Mouse (Mus musculus): Measurements from ENCODE around the gene Rxfp3.
A peak's percentile ranks its signal among the peaks of the same experiment; 100 is the strongest.

The Rxfp3 gene

DNA sequence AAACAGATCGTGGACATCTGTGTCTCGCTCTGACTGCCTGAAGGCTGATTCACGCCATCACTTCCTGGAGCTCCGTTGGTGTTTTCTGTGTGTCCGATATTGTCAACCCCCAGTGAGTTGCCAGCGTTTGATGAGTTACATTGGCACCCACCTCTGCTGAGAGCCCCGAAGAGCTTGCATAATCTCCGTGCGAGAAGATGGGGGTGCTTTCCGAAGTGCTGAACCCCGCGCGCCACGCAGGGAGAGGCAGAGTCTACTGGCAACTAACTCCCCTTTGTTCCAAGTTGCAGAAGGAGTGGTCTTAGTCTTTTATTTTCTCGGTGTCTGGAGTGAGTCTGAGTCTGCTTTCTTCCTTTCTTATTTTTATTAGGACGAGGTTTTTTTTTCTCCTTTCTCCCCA is at the start of gene Rxfp3:
Gene Rxfp3, minus strand, starts transcription at position 281 of the 400 bp plus-strand sequence.
- DNase-seq (ENCODE audit: low read depth): no peak

DNA sequence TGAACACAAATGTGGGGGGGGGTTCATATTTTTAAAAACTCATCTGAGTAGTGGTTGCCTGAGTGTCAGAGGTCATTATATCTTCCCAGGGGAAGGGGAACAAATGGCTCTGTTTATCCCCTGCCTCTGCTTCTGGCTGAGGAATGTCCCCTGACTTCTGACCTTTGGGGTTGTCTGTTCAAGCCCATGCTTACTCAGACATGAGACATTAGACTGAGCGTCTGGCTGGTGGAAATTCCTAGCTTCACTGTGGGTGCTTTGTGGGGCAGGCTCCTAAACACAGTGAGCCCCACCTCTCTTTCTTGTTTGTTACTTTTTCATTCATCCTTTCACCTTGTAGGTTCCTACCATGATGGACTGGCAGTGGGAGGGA is 47.2 kb upstream of the Rxfp3 start:
- DNase-seq (ENCODE audit: low read depth): no peak

DNA sequence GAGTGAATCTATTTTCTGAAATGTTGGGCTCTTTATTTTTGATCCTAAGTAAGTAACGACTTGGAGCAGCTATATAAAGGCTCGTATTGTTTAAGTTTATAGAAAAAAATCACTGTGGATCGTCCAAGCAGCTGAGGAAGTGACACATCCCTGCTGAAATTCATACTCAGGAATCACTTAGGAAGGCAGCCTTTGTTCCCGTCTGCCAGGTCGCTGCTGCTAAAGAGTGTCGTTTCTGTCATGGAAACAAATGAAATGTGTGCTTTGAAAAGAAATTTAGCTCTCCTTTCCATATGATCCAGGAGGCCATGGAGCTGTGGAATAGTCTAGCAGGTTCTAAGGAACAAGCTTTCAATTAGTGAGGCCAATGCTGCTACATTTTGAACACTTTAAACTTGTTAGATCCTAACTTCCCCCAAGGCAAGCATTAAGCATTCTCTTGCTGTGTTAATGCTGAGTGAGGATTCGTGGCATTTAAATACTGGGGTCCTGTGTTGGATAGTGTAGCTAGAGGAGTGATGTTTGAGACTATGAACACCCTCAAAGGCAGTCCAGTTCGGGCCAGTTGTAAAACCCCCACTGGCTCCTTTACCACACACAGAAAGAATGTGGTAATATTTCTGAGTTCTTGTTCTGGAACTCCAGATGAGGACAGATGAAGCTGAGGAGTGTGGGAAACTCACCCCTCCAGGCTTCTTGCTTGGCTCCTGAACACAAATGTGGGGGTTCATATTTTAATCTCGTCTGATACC is 46.6 kb upstream of the Rxfp3 start:
- no peak for DNase-seq (ENCODE audit: low read depth)

DNA sequence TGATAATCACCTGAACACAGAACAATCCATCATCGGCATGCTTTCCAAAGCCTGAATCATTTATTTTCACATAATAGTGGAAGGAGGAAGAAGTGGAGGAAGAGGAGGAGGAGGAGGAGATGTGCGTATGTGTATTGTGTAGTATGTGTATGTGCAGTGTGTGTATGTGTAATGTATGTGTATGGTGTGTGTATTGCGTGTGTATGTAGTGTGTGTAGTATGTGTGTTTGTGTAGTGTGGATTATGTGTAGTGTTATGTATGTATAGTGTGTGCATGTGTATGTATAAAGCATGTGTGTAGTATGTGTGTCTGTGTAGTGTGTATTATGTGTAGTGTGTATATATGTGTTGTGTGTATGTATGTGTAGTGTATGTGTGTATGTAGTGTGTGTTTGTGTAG is 45.9 kb upstream of the Rxfp3 start:
- no peak for DNase-seq (ENCODE audit: low read depth)

DNA sequence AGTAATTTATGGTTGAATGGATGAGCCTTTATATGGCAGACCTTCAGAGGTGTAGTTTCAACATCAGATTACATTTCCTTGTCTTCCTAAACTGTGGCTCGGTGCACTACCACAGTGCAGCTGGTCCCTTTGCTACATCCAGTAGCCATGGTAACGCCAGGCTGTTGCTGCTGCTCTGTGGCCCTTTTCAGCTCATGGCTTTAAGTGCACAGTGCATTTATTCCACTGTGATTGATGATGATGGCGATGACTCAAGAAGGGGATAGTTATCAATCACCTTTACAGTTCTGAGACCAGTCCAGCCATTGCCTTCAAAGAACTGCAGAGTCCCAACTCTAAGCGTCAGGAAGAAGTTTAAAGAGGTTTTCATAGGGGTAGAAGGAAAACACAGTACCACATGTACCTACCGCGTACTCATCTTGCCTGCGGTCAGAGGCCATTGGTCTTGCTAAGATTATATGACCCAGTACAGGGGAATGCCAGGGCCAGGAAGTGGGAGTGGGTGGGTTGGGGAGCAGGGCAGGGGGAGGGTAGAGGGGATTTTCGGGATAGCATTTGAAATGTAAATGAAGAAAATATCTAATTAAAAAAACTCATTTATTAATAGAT is 45.3 kb upstream of the Rxfp3 start:
- no peak for DNase-seq (ENCODE audit: low read depth)

DNA sequence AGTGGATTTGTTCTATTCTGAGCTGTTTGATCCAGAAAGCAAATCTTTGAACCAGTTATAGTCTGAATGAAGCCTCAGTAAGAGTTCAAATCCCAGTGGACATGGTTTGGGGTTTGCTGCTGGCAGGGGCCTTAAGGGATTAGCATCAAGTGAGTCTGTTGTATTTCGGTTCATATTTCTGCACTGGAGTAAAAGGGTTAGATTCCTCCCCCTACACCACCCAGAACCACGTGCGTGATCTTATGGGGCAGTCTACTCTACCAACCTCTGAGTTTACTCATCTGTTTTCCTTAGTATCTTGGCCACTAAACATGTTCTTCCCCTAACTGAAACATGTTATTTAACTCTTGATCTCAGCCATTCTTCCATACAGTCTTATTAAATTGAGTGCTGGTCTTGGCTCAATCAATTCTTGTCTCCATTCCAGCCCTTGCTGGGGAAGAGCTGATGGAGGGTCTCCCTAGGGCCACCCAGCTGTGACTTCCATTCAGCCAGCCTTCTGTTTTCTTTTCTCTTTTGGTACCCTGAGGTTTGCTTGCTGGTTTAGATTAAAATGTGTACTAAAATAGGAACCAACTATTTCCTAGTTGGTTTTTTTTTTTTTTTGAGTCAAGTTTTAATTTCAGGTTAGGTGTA is 38.1 kb upstream of the Rxfp3 start:
- DNase-seq (ENCODE audit: low read depth): no peak

DNA sequence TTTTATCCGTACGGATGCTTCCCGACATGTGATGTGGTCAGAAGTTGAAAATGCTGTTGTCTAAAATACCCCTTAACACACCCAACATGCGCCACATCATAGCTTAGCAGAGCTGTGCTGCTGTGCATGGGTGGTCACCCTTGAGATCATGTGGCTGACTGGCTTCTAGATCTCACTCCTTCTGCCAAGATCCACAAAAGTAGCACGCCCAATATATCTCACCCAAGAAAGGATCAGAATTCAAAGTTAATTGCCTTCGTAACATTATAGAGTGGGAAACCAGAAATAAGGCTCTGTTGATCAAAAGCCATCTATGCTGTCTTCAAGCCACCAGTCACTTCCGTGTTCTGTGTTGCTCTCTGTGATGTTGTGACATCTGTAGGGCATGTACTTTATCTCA is 30.1 kb upstream of the Rxfp3 start:
- DNase-seq (ENCODE audit: low read depth): no peak

DNA sequence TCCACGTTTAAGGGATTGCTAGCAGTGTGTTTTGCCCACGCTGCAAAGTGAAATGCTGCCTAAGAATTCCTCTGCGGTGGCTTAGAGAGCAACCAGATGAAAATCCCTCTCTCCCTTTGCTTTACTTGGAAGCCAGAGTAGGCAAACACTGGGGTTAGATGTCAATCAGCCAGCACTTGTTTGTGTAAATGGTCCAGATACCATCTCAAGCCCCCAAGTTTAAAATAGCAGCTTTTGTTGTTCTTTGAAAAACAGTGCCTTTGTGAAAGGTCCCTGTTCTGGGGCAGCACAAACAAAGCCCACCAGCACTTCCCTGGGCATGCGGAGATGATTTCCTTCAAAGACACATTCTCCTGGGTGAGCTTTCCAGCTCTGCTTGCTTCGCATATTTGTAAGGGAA is 28.5 kb upstream of the Rxfp3 start:
- DNase-seq (ENCODE audit: low read depth): no peak

DNA sequence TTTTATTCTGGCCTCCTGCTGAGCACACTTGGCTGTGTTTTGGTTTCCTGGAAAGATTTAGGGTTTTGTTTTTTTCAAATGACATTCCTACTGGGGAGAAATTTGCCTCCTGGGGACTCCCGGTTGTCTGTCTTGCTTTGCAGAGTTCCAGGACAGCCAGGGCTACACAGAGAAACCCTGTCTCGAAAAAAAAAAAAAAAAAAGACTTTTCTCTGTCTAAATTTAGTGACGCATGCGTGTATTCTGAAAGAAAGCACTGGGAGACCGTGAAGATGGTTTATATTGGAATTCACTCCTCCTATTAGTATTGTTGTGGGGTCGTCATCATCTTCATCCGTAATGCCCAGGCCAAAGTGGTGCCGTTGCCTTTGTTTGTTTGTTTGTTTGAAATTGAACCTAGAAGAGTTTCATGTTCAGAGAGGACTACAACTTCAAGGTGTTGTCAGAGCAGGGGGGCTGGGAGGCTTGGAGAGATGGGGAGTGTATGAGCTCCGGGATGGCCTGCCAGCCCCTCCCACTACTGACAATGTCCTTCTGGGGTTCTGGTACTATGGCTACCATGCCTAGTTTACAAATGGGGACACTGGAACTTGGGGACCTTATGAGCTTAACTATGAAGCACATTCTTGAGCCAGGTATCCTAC is 27.9 kb upstream of the Rxfp3 start:
- no peak for DNase-seq (ENCODE audit: low read depth)

DNA sequence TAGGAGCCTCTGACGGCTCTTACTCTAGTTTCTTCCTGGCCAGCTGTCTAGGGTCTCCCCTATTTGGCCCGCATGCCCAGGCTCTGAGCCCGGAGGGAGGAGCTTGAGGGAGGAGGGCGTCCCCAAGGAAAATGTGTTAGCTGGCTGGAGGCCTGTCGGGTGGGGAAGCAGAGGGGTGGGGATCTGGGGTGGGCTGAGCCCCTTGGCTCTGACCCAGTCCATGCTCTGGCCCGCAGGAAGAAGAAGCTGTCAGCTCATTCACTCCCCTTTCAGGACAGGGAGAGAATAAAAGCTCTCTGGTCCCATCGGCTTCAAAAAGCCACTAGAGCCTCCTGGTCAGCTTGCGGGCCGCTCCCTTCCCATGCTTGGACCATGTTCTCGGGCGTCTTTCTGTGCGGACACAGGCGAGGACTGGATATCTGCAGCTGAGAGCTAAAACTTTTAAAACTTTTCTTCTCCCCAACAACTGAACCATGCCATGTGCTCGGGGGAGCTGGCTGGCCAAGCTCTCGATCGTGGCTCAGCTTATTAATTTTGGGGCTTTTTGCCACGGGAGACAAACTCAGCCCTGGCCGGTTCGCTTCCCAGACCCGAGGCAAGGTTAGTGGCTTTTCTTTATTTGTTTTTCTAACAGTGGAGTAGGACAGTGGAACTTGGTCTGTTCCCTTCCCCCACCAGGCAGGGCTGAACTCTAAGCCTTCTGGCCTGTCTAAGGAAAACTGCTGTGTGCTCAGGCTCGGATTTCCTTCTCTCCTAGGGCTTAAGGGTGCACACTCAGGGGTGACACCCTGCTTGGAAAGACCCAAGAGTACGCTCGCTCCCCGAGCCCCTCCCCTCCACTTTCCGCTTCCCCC is 27.0 kb upstream of the Rxfp3 start, which contains the start of gene Adamts12:
Gene Adamts12, plus strand, starts transcription at position 233 of the 854 bp plus-strand sequence.
- no peak for DNase-seq (ENCODE audit: low read depth)

DNA sequence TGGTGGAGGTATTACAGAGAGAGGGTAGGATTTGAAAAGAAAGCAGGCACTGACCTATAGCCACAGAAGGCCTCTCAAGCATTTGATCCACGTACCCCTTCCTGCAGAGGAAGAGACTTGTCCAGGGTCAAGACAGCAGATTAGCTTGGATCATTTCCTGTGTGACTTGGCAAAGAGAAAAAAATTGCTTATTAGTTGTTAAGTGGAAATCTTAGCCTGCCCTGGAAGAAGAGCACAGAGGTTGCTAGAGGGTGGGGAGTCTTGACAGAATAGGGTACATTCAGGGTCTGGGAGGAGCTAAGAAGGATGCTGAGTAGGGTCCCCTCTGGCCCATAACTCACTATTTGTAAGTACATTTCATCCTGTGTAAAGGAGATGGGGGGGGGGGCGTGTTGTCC is 26.4 kb upstream of the Rxfp3 start:
- DNase-seq (ENCODE audit: low read depth): no peak

DNA sequence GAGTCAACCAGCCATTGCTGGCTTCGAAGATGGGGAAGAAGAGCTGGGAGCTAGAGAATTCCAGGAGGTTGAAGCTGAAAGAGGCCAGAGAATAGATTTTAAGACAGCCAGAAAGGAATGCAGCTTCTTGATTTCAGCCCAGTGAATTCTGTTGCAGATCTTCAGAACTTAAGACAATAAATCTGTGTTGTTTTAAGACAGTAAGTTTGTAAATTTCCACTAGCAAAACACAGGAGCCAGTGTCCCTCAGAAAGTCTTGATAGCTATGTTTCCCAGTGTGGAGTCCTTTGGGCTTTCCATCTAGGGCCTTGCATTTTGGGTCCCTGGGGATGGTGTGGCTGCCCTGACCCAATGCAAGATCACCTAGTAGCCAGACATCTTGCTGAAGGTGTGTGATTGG is 25.1 kb upstream of the Rxfp3 start:
- no peak for DNase-seq (ENCODE audit: low read depth)

DNA sequence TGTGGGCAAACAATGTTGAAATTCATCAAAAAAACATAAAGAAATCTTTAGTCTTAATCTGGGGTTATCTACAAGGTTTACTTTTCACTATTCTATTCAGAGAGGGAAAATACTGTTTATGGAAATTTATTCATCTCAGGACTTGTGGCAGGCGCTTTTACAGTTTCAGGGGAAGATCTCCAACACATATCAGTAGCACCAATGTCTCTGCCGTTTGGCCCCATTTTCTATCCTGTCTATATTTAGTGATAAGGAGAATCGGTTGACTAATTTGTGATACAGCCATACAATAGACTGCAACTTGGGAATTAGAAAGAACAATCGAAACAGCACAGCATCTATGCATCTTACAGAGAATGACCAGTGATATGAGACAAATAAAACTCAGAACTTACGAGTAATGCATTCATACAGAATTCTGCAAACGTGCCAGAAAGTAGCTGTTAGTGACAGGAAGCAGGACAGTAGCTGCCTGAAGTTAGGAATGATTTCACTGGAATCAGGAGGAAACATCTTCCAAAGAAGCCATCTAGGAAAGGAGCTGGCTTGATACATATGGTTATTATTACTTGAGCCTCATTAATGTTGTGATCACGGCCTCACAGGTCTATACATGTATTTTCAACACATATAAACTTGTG is 16.8 kb upstream of the Rxfp3 start:
- no peak for DNase-seq (ENCODE audit: low read depth)

DNA sequence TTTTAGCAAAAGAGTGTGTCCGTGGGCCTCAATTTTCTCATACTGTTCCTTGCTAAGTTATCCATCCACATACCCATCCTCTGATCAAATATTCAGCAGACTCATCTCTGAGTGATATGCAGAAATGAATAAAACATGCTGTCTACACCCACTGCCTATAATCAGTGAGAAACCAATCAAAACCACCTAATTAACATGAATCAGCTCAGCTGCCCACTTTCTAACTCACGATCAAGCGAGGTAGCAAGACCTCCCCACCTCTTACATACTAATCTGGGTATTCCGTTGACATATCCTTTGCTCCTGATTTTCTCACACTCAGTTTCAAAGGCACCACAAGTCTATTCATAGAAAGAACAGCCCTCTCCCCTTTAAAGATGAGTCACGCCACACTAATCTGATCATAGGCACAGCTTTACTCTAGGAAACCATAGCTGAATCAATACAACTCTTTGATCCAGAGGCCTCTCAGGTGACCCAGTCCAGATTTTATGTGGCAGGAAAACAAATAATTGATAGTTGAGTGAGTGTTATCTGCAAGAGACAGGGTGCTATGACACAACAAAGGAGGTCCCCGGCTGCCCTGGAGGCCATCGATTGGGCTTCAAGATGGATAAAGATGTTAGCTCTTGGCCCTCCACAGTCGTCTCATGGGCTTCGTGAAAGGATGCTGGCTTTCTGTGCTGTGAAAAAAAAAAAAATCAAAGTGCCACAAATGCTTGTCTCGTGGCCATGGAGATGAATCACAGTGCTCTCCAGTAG is 16.1 kb upstream of the Rxfp3 start:
- DNase-seq (ENCODE audit: low read depth): no peak

DNA sequence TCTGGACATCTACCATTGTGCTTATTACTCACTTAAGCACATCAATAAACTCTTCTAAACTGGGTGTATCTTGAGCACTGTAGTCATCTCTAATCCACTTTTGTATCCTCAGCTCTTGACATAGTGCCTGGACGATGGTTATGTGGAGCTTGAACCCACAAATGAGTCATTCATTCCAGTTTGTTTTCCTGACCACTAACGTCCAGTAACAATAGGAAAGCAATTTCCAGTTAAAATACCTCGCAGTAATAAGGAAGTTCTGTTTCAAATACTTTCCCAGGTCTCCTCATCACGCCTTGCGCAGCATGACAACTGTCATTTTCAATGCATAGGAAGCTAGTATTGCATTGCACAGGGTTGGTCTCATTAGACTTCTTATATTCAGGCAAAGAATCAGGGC is 5.0 kb upstream of the Rxfp3 start:
- no peak for DNase-seq (ENCODE audit: low read depth)

DNA sequence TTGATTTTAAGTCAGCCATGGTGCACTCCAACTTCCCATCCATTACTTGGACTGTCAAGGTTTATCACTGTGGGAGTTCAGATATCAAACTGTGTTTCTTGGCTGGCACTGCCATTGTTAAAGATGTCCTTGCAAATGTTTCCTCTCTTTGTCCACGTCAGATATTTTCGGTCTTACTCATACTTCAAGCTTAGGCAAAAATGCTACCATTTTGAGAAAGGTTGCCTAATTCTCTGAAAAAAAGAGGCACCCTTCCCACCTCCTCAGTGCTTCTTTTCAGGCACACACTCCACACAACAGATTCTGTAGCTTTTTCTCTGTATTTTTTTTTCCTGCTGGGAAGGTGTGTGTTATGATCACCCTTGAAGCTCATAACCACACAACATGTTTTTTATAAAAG is 3.4 kb upstream of the Rxfp3 start:
- DNase-seq (ENCODE audit: low read depth): no peak

DNA sequence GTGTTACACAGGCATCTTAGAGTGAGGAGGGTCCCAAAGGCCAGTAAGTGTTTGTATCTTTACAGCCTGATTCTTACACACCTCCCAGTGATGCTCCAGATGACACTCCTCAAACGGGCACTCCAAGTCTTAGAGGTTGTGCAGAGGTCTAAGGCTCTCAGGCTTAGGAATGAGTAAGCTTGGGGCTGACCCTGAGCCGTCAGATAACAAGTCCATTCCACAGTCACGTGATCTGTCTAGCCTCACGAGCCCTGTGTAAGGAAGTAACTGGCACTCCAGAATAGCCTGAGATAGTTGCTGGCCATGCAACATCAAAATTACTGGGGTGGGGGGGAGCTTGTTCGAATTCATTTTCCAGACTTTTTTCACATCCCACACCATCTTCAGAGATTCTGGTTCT is 2.3 kb upstream of the Rxfp3 start:
- DNase-seq (ENCODE audit: low read depth): no peak

DNA sequence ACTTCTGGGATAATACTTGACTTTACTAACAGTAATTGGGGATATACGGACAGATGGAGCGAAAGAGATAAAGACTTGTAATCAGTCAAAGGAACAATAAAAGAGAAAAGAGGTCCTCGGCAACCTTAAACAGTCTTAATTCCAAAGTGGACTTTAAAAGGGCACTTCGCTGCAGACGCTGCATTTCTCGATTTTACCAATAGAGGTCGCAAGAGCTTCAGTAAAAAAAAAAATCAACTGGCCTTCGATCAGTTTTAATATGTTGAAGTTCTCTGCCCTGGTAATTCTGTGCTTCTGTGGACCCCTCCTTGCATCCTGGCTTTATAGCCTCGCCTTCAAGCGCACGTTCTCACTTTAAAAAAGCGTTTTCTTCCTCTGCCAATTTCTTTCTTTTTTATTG is 685 bp upstream of the Rxfp3 start:
- DNase-seq (ENCODE audit: low read depth): peak; percentile 28

DNA sequence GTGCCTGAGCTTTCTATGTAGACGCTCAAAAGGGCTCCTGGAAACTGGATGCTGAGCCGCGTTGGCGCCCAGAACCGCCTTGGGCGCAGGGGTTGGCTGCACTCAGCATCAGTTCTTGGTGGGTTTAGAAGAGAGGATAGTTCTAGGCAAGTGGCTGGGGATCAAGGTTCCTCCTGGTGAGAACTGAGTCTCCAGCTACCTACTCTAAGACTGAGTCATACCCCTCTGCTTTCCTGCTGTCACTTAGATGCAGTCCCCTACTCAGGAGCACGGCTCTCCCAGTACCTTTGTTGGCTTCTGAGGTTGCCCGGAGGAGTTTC is 455 bp downstream of the Rxfp3 start:
- no peak for DNase-seq (ENCODE audit: low read depth)

DNA sequence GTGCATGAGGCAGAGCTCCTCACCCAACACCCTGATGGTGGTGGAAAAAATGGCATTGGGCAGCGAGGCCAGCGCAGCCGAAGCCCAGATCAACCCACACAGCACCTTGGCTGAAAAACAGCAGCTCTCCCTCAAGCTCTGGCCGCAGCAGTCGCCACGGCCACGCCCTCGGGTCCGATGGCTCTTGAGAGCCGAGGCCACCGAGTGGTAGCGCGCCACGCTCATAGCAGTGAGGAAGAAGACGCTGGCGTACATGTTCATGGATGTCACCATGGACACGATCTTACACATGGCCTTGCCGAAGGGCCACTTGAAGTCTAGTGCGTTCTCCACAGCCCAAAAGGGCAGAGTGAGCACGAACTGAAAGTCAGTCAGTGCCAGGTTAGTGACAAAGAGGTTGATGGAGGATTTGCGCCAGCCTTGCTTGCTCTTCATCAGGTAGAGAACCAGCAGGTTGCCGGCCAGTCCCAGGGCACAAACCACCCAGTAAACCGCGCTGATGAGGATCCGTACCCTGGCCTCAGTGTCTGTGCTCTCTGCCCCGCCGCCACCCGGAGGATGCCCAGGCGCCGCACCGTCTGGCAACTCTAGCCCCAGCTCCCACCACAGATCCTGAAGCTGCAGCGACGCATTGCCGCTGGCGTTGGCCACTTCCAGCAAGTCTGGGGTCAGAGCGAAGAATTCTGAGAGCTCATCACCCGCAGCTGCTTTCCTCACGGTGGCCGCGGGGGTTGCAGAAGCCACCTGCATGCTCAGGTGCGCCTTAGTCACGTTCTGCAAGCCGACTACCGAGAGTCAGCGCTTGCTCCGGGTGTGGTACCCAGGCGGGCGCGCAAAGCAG is 1.0 kb downstream of the Rxfp3 start:
- DNase-seq (ENCODE audit: low read depth): no peak
